Mouse (Mus musculus): ENCODE data around the gene Tnrc6b.

DNA sequence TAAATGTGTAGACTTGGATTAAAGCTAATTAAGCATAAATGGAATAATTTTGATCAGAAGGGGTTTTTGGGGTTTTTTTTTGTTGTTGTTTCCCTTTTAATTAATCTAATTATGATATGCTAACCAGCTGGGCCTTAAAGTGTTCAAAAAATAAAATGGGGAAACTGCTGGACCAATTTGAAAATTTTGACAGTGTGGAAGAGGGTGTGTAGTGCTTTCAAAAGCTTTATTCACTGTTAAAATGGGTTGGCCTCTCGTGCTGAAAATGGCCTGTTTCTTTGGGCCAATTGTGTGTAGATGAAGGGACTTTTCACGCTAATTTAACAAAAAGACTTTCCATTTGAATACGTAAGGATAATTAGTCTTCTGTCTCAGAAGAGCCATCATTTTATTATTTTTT, 89.1 kb downstream of the Tnrc6b start:
- no peak for TF ChIP-seq CTCF (IDR thresholded peaks at IDR 0.05; ENCODE audit: low read depth)
- TF ChIP-seq EP300 (IDR thresholded peaks at IDR 0.05; ENCODE audit: low read depth), result no peak
